8 mouse cellular contexts compared by ENCODE assay signal in the genomic region with DNA sequence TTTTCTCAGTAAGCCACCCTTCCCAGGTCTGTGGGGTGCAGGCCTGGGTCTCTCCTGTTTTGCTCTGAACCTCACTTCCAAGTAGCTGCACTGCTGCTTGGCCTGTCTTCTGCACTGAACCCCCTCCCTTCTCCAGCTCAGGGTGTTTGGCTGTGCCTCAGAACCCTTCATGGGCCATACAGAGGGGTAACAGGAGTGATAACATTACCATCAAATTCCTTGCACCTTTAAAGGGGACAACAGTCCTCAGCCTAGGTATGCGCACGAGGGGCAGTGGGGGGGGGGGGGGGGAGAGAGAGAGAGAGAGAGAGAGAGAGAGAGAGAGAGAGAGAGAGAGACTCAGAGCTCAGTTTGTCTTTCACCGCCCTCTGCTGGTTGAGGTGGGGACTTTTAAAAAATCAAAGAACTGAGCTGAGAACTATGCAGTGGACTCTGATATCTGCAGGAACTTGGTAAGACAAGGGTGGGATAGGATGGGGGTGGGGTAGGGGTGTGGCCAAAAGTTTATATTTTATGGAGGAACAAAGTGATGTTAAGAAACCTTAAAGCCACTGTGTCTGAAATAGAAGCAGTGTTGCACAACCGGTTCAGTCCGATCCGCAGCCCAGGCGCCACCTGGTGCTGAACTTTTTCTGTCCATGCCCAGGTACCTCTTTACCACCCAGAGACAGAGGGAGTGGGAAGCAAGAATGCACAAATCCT.
DNase-seq lines count a peak whose midpoint lies in the region; ATAC-seq lines count a peak whose summit lies in the region.

No protein-coding gene starts in this region.

- peaks cover 13% of the 10 kb centered on the region for H3K4me1 ChIP-seq in forebrain, embryonic 14.5 days (ENCODE audit: control insufficient read depth, insufficient read depth, low read length)
- peaks cover 26% of the 10 kb centered on the region for H3K4me1 ChIP-seq in intestine, embryonic 14.5 days (replicated peaks; ENCODE audit: control insufficient read depth, insufficient read depth, low read length)
- peaks cover 40% of the 10 kb centered on the region for H3K4me1 ChIP-seq in limb, embryonic 15.5 days
- H3K4me1 ChIP-seq in neural tube, embryonic 12.5 days: peaks cover 37% of the 10 kb centered on the region

- peak; percentile 76 for ATAC-seq in forebrain, embryonic 14.5 days
- no peak; the same call in 1 of the 2 replicates for ATAC-seq in intestine, embryonic 14.5 days (replicated peaks; ENCODE audit: low FRiP score, low TSS enrichment, low read depth)
- ATAC-seq in limb, embryonic 15.5 days (ENCODE audit: insufficient number of reproducible peaks, low FRiP score, low TSS enrichment, low read depth): no peak
- ATAC-seq in neural tube, embryonic 12.5 days (ENCODE audit: low FRiP score, low read depth): peak; percentile 60

- H3K4me2 ChIP-seq in forebrain, embryonic 14.5 days (ENCODE audit: low read length): no peak overlapping the region
- H3K4me2 ChIP-seq in intestine, embryonic 14.5 days (ENCODE audit: low read length): peak overlapping the region; percentile 48; the same call in 1 of the 2 replicates
- H3K4me2 ChIP-seq in limb, embryonic 15.5 days: no peak overlapping the region
- H3K4me2 ChIP-seq in neural tube, embryonic 12.5 days (replicated peaks): no peak overlapping the region

- no peaks in the 10 kb centered on the region for H3K9me3 ChIP-seq in forebrain, embryonic 14.5 days (replicated peaks; ENCODE audit: control insufficient read depth, low read length)
- H3K9me3 ChIP-seq in intestine, embryonic 14.5 days (ENCODE audit: control insufficient read depth, low read length): no peaks in the 10 kb centered on the region
- no peaks in the 10 kb centered on the region for H3K9me3 ChIP-seq in limb, embryonic 15.5 days
- no peaks in the 10 kb centered on the region for H3K9me3 ChIP-seq in neural tube, embryonic 12.5 days

- H3K36me3 ChIP-seq in forebrain, embryonic 14.5 days (ENCODE audit: control insufficient read depth, insufficient read depth, low read length): no peaks in the 10 kb centered on the region
- H3K36me3 ChIP-seq in intestine, embryonic 14.5 days (ENCODE audit: control insufficient read depth, insufficient read depth, low read length): no peaks in the 10 kb centered on the region
- no peaks in the 10 kb centered on the region for H3K36me3 ChIP-seq in limb, embryonic 15.5 days
- no peaks in the 10 kb centered on the region for H3K36me3 ChIP-seq in neural tube, embryonic 12.5 days

- H3K4me3 ChIP-seq in forebrain, embryonic 14.5 days (ENCODE audit: low read depth, low read length): no peak overlapping the region
- H3K4me3 ChIP-seq in intestine, embryonic 14.5 days (ENCODE audit: low read depth, low read length): no peak overlapping the region
- no peak overlapping the region for H3K4me3 ChIP-seq in limb, embryonic 15.5 days
- no peak overlapping the region for H3K4me3 ChIP-seq in neural tube, embryonic 12.5 days

- DNase-seq in thymus, postnatal 14 days: peak; percentile 19
- DNase-seq in thymus, postnatal 10 days (ENCODE audit: low spot score in 2 of 2): no peak
- peak; percentile 22 for DNase-seq in cerebellum, adult 11 months
- peak; percentile 77 for DNase-seq in forebrain, embryonic 14.5 days (ENCODE audit: low spot score)
- DNase-seq in intestine, embryonic 14.5 days (ENCODE audit: low spot score): peak; percentile 78
- no peak for DNase-seq in spleen, postnatal 36 days (ENCODE audit: low spot score in 2 of 2)

- no peaks in the 10 kb centered on the region; the same call in 1 of the 2 replicates for H3K27me3 ChIP-seq in forebrain, embryonic 14.5 days (replicated peaks; ENCODE audit: control insufficient read depth, insufficient read depth, low read length)
- no peaks in the 10 kb centered on the region for H3K27me3 ChIP-seq in intestine, embryonic 14.5 days (replicated peaks; ENCODE audit: control insufficient read depth, insufficient read depth, low read length)
- peaks cover 27% of the 10 kb centered on the region for H3K27me3 ChIP-seq in limb, embryonic 15.5 days
- H3K27me3 ChIP-seq in neural tube, embryonic 12.5 days (replicated peaks): no peaks in the 10 kb centered on the region

- H3K9ac ChIP-seq in forebrain, embryonic 14.5 days (ENCODE audit: low read length): no peak overlapping the region
- no peak overlapping the region for H3K9ac ChIP-seq in intestine, embryonic 14.5 days (ENCODE audit: low read length)
- H3K9ac ChIP-seq in limb, embryonic 15.5 days: no peak overlapping the region
- no peak overlapping the region for H3K9ac ChIP-seq in neural tube, embryonic 12.5 days

- WGBS in forebrain, embryonic 14.5 days: 16% methylated on average over 7 of the region's 7 CpGs
- WGBS in intestine, embryonic 14.5 days: 10% methylated on average over 7 of the region's 7 CpGs
- WGBS in limb, embryonic 15.5 days: 13% methylated on average over 7 of the region's 7 CpGs
- WGBS in neural tube, embryonic 12.5 days: 28% methylated on average over 7 of the region's 7 CpGs

- no peak overlapping the region for H3K27ac ChIP-seq in forebrain, embryonic 14.5 days (ENCODE audit: low read depth, low read length)
- peak overlapping the region; percentile 89; the same call in 1 of the 2 replicates for H3K27ac ChIP-seq in intestine, embryonic 14.5 days (ENCODE audit: low read depth)
- H3K27ac ChIP-seq in limb, embryonic 15.5 days: peak overlapping the region; percentile 72; the same call in 1 of the 2 replicates
- H3K27ac ChIP-seq in neural tube, embryonic 12.5 days: no peak overlapping the region

Comparison
In these comparisons a context has a peak if more than half of its experiments do, and no peak if none do; other contexts are left out.
1. DNase-seq: peak in thymus, postnatal 14 days (single experiment), cerebellum, adult 11 months (single experiment), forebrain, embryonic 14.5 days (single experiment) and intestine, embryonic 14.5 days (single experiment); none in thymus, postnatal 10 days (0 of 2) and spleen, postnatal 36 days (0 of 2).
2. ATAC-seq: peak in forebrain, embryonic 14.5 days (single experiment) and neural tube, embryonic 12.5 days (single experiment); none in intestine, embryonic 14.5 days (single experiment) and limb, embryonic 15.5 days (single experiment).
3. H3K27ac ChIP-seq: peak in intestine, embryonic 14.5 days (single experiment) and limb, embryonic 15.5 days (single experiment); none in forebrain, embryonic 14.5 days (single experiment) and neural tube, embryonic 12.5 days (single experiment).